Mouse (Mus musculus) CD8-positive naive resting alpha-beta T cell, adult 2 months (primary cell): ENCODE results near the gene Pitpna.
"Not testable (repeated sequence)": the region's sequence is repeated elsewhere in the genome, so short reads cannot be mapped to it uniquely, and the experiment has no call there.

Experiments used
- DNase-seq, 2 experiments: peaks; one replicate each; pipeline ENCODE4 v3.0.0; 2022; ENCODE audit warnings: low read depth in 2 of 2, low spot score in 2 of 2

Gene Pitpna

GRCm38 (mm10) chr11:75586963-75587362 is 934 bp upstream of the Pitpna start:
- DNase-seq: no peak

DNA sequence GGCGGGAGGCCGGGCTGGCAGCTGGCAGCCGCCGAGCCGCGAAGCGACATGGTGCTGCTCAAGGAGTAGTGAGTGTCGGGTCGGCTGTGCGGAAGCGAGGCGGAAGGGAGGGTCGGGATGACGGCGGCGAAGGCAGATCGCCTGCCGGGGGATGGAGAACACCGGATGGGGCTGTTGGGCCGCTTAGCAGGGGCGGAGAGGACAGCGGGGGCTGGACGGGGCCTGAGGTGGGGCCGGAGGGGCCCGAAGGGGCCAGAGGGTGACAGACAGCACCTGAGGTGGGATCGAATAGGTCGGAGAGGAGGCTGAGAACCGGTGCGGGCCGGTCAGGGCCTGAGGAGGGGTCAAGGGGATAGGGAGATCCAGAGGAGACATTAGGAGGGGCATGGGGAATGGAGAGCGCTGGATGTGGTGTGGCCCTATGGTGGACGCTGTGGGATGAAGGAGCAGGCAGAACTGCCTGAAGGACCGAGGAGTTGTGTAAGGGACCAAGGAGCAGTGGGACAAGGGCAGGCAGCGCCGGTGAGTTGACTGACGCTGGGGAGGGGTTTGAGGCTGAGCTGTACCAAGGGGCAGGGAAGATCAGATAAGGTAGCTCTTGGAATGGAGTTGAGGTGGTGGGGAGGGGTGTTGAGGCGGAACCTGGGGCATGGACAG is 516 bp downstream of the Pitpna start:
- DNase-seq: peak in 1 of 2 experiments; percentile 13

DNA sequence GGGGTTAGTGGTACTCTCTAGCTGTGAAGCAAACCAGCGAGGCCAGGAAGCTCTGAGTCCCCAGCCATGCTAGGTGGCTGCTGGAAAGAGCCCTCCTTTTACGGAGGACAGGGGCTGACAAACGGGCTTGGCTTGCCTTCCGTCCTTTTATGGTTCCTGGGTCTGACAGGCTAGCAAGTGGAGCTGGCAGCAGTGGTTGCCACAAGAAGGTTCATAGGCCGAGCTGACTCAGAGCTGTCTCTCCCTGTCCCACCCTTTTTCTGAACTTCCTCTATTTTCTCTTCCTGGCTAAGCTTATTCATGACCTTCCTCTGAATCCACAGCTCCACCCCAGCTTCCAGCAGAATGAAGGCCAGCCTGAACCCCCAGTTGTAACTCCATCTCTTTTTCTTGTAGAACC is 4.7 kb downstream of the Pitpna start:
- DNase-seq: no peak

GRCm38 (mm10) chr11:75594431-75594830 is 6.5 kb downstream of the Pitpna start:
- DNase-seq: peak in 1 of 2 experiments; percentile 18

DNA sequence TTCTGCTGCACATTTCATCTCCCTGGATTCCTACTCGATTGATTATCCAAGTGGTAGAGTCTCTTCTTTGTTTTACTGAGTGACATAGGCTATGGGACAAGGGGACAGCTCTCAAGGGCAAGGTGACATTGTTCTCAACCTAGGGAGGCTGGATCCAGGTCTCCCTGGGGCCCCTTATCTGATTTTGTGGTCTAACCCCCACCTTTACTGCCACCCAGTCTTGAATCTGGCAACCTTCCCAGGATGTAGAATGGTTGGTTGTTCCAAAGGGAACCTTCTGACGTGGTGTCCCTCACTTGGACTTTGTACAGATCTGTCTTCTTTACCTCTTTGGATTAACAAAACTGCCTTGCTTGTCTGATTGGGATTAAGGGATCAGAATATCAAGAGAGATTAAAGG is 7.5 kb downstream of the Pitpna start:
- DNase-seq: no peak

GRCm38 (mm10) chr11:75595816-75596215 is 7.9 kb downstream of the Pitpna start:
- DNase-seq: no peak

GRCm38 (mm10) chr11:75596726-75597255 is 8.9 kb downstream of the Pitpna start:
- DNase-seq: no peak

GRCm38 (mm10) chr11:75598004-75598403 is 10.1 kb downstream of the Pitpna start:
- DNase-seq: no peak

- not testable (repeated sequence) for DNase-seq
Measured at GRCm38 (mm10) chr11:75599802-75600201, 11.9 kb downstream of the Pitpna start.

- no peak for DNase-seq
Measured at GRCm38 (mm10) chr11:75604826-75605225, 16.9 kb downstream of the Pitpna start.

GRCm38 (mm10) chr11:75605318-75605717 is 17.4 kb downstream of the Pitpna start:
- no peak for DNase-seq

DNA sequence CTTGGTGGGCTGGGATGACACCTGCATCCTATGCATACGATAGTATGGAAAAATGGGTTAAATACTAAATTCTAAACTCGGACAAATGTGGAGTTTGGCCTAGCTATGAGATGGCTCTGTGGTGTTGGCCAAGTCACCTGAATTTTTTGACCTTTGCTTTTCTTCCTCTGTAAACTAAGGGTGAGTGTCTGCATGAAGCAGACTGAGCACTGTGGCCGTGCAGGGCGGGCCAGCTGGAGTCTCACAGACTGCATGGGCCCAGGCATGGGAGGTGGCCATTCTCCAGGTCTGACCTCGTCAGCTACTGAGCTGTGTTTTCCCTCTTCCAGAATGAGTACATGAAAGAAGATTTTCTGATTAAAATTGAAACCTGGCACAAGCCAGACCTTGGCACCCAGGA is 20.9 kb downstream of the Pitpna start:
- DNase-seq: no peak

DNA sequence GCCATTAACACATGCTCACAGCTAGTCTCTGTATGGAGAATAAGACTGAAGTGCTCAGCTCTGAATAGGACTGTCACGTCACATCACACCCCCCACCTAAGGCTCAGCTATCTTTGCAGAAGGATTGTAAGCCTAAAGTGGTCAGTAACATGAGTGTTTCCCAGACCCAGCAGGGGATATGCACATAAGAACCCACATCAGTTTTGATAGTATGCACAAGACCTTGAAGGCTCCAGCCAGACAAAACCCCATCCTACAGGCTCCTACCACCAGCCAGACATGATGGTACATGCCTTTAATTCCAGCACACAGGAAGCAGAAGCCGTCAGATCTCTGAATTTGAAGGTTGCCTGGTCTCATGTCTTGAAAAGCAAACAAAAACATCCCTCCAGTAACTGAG is 22.1 kb downstream of the Pitpna start:
- DNase-seq: no peak

DNA sequence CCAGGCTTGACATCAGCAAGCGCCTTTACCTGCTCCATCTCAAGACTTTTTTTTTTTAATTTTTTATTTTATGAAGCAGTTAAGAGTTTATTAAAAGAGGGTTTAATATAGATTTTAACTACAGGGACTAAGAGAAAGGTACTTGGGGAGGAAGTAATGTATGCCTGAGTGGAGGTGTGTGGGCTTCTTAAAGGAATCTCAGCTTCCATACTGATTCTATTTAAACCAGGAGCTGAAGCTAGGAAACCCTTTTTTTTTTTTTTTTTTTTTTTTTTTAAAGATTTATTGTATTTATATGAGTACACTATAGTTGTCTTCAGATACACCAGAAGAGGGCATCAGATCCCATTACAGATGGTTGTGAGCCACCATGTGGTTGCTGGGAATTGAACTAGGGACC is 26.9 kb downstream of the Pitpna start:
- no peak for DNase-seq

DNA sequence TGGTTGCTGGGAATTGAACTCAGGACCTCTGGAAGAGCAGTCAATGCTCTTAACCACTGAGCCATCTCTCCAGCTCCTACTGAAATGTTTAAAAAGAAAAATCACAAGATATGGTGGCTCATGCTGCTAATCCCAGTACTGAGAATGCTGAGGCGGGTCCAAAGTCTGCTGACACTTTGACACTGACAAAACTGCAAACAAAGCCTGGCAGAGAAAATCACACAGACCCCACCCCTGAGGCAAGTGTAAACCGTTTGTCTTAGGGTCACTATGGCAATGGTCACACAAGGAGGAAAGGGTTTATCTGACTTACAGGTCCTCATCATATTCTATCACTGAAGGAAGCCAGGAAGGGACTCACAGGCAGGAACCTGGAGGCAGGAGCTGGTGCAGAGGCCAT is 27.7 kb downstream of the Pitpna start:
- DNase-seq: no peak

DNA sequence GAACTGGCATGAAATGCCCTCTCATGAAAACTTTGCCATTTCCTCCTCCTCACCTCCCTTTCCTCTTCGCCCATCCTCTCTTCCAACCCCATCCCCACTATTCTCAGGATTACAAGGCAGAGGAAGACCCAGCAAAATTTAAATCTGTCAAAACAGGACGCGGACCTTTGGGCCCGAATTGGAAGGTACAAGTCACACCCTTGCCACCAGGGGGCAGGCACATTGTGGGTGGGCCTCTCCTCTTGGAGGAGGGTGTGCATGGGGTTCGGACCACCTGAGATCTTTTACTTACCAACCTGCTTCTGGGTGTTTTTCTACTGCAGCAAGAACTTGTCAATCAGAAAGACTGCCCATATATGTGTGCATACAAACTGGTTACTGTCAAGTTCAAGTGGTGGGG is 31.2 kb downstream of the Pitpna start:
- peak; percentile 32 to 51 for DNase-seq

GRCm38 (mm10) chr11:75620136-75620780 is 32.4 kb downstream of the Pitpna start:
- DNase-seq: no peak

DNA sequence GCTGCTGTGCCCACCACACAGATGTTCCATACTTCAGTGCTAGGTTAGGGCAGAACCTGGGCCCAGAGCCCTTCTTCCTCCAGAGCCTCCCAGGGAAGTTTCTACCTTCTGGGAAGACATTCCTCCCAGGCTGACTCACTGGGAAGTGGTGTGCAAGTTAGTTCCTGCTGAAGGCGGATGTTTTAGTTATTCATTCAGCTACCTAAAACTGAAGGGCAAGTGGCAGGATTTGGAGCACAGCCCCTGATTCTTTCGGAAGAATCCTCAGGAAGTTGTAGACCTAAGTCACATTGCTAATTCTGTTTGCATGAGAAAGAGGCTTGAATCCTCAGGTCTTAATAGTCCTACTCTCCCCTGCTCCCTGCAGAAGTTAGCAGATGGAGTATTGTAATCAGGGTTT is 33.5 kb downstream of the Pitpna start:
- DNase-seq: no peak

DNA sequence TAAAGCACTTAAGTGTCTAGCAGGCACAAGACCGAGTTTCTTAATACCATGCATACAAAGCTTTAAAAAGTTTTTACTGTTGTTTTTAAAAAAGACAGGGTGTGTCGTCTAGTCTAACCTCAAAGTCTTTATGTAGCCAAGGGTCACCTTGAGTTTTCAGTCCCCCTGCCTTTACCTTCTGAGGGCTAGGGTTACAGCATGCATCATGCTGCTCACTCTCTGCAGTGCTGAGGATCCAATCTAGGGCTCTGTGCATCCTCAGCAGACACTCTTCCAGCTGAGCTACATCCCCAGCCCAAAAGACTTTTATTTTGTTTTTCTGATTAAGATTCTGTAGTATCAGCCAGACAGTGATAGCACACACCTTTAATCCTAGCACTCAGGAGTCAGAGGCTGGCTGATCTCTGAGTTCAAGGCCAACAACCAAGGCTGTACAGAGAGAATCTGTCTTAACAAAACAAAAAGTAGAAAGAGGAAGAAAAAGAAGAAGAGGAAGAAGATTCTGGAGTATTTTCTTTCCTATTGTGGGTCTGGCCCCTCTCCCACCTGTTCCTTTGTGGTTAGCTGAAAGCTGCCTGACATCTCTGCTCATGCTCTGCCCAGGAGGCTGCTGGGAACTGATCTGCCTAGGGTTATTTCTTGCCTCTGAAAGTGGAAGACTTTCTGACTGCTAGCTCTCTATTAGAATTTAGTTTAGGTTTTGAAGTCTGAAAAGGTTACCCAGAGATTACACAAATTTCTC is 34.9 kb downstream of the Pitpna start:
- DNase-seq: no peak

DNA sequence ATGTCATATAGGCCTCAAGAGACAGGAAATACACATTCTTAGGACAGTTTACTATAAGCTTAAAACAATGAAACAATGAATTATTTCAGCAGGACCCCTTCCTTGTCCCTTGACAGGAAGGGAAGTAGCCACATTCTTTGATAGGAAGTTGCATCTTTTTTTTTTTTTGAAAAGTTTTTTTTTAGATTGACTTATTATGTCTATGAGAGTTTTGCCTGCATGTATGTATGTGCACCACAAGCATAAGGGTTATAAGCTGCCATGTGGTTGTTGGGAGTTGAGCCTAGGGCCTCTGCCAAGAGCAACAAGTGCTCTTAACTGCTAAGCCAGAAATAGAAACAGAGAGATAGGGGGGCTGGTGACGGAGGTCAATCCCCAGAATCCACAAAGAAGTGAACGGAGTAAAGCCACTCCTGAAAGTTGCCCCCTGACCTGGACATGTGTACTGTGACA is 36.2 kb downstream of the Pitpna start:
- no peak for DNase-seq

- DNase-seq: no peak
Measured at GRCm38 (mm10) chr11:75625820-75626219, 37.9 kb downstream of the Pitpna start.

- no peak for DNase-seq
Measured at GRCm38 (mm10) chr11:75630098-75630497, 42.2 kb downstream of the Pitpna start.
